Mouse (Mus musculus): ENCODE data around the gene Gm44973. TPM values are rescaled to one million over a fixed set of nuclear protein-coding genes. Genes with fewer than 3 reads are reported as not detected.
A peak's percentile ranks its signal among the peaks of the same experiment; 100 is the strongest.
"Not testable (repeated sequence)": the region's sequence is repeated elsewhere in the genome, so short reads cannot be mapped to it uniquely, and the experiment has no call there.

Gene Gm44973
- polyA plus RNA-seq, 1 experiment = not detected

- no peaks in the 10 kb centered on the region; the same call in 1 of the 2 replicates for H3K4me1 ChIP-seq (ENCODE audit: control insufficient read depth, insufficient read depth, insufficient read length)
- WGBS = 96% methylated on average over 2 of the region's 2 CpGs
Measured at GRCm38 (mm10) chr7:5016920-5017319, 1.6 kb downstream of the Gm44973 start.

GRCm38 (mm10) chr7:5017352-5017751 is 2.1 kb downstream of the Gm44973 start:
- WGBS = 89% methylated on average over 16 of the region's 16 CpGs
- DNase-seq (ENCODE audit: low read depth in 1 of 2, low spot score in 2 of 2) = no peak

More at GRCm38 (mm10) chr7:5016920-5017319, 1.6 kb downstream of the Gm44973 start:
- TF ChIP-seq POLR2A (IDR thresholded peaks at IDR 0.05; ENCODE audit: low read depth, low read length) = no peak
- TF ChIP-seq CTCF (IDR thresholded peaks at IDR 0.05; ENCODE audit: extremely low read depth, insufficient read depth, insufficient read length, insufficient replicate concordance) = no peak
- Histone ChIP-seq H3K36me3 (ENCODE audit: control insufficient read depth, insufficient read depth, low read length) (peaks cover 6% of the 10 kb centered on the region), H3K27me3 (ENCODE audit: control insufficient read depth, insufficient read depth, low read length) (no peaks in the 10 kb centered on the region; the same call in 1 of the 2 replicates), H3K27ac (ENCODE audit: insufficient read depth, low read length) (no peak overlapping the region), H3K4me3 (ENCODE audit: extremely low read depth, insufficient read depth, insufficient read length) (no peak overlapping the region)
- no peak for DNase-seq (ENCODE audit: low read depth in 1 of 2, low spot score in 2 of 2)

GRCm38 (mm10) chr7:5017931-5018330 is 2.6 kb downstream of the Gm44973 start:
- Histone ChIP-seq H3K27ac (ENCODE audit: insufficient read depth, low read length) (no peak overlapping the region), H3K27me3 (ENCODE audit: control insufficient read depth, insufficient read depth, low read length) (no peaks in the 10 kb centered on the region; the same call in 1 of the 2 replicates), H3K4me3 (ENCODE audit: extremely low read depth, insufficient read depth, insufficient read length) (no peak overlapping the region), H3K4me1 (ENCODE audit: control insufficient read depth, insufficient read depth, insufficient read length) (no peaks in the 10 kb centered on the region; the same call in 1 of the 2 replicates), H3K36me3 (ENCODE audit: control insufficient read depth, insufficient read depth, low read length) (peaks cover 2% of the 10 kb centered on the region; the same call in 1 of the 2 replicates)
- 97% methylated on average over 21 of the region's 21 CpGs for WGBS
- DNase-seq (ENCODE audit: low read depth in 1 of 2, low spot score in 2 of 2) = no peak
- TF ChIP-seq POLR2A (IDR thresholded peaks at IDR 0.05; ENCODE audit: low read depth, low read length) (no peak), CTCF (IDR thresholded peaks at IDR 0.05; ENCODE audit: extremely low read depth, insufficient read depth, insufficient read length, insufficient replicate concordance) (no peak)

More at GRCm38 (mm10) chr7:5017352-5017751, 2.1 kb downstream of the Gm44973 start:
- Histone ChIP-seq H3K27me3 (ENCODE audit: control insufficient read depth, insufficient read depth, low read length) (no peaks in the 10 kb centered on the region; the same call in 1 of the 2 replicates), H3K27ac (ENCODE audit: insufficient read depth, low read length) (no peak overlapping the region), H3K36me3 (ENCODE audit: control insufficient read depth, insufficient read depth, low read length) (peaks cover 6% of the 10 kb centered on the region), H3K4me1 (ENCODE audit: control insufficient read depth, insufficient read depth, insufficient read length) (no peaks in the 10 kb centered on the region; the same call in 1 of the 2 replicates), H3K4me3 (ENCODE audit: extremely low read depth, insufficient read depth, insufficient read length) (no peak overlapping the region)
- TF ChIP-seq CTCF (IDR thresholded peaks at IDR 0.05; ENCODE audit: extremely low read depth, insufficient read depth, insufficient read length, insufficient replicate concordance) (no peak), POLR2A (IDR thresholded peaks at IDR 0.05; ENCODE audit: low read depth, low read length) (no peak)

GRCm38 (mm10) chr7:5019576-5019975 is 4.3 kb downstream of the Gm44973 start:
- not testable (repeated sequence) for H3K36me3 ChIP-seq (ENCODE audit: control insufficient read depth, insufficient read depth, low read length); H3K4me3 ChIP-seq (ENCODE audit: extremely low read depth, insufficient read depth, insufficient read length); H3K27me3 ChIP-seq (ENCODE audit: control insufficient read depth, insufficient read depth, low read length); DNase-seq (ENCODE audit: low read depth in 1 of 2, low spot score in 2 of 2); H3K4me1 ChIP-seq (ENCODE audit: control insufficient read depth, insufficient read depth, insufficient read length)
- WGBS = 27% methylated on average over 8 of the region's 8 CpGs
- H3K27ac ChIP-seq (ENCODE audit: insufficient read depth, low read length) = peak overlapping the region; percentile 81

- H3K4me3 ChIP-seq (ENCODE audit: extremely low read depth, insufficient read depth, insufficient read length) = peak within 1 kb of the TSS; percentile 67
- TF ChIP-seq CTCF (IDR thresholded peaks at IDR 0.05; ENCODE audit: extremely low read depth, insufficient read depth, insufficient read length, insufficient replicate concordance) (no peak), POLR2A (IDR thresholded peaks at IDR 0.05; ENCODE audit: low read depth, low read length) (peak; percentile 36; the same call in 1 of the 2 replicates)
- DNase-seq (ENCODE audit: low read depth in 1 of 2, low spot score in 2 of 2) = peak; percentile 96 to 99
- WGBS = under 1% methylated on average over 47 of the region's 49 CpGs
- H3K4me1 ChIP-seq (ENCODE audit: control insufficient read depth, insufficient read depth, insufficient read length) = no peaks in the 10 kb centered on the region; the same call in 1 of the 2 replicates
- peak within 1 kb of the TSS; percentile 81 for H3K27ac ChIP-seq (ENCODE audit: insufficient read depth, low read length)
- no peaks in the 10 kb centered on the region for H3K27me3 ChIP-seq (ENCODE audit: control insufficient read depth, insufficient read depth, low read length)
- H3K36me3 ChIP-seq (ENCODE audit: control insufficient read depth, insufficient read depth, low read length) = peaks cover 2% of the 10 kb centered on the region
Measured at GRCm38 (mm10) chr7:5020000-5020681, 4.8 kb downstream of the Gm44973 start, which contains the start of the genes Zfp865 and Ccdc106. Gene Zfp865 (plus strand): TSS chr7:5020376. Gene Ccdc106 (plus strand): TSS chr7:5020553.

- H3K27me3 ChIP-seq (ENCODE audit: control insufficient read depth, insufficient read depth, low read length) = no peaks in the 10 kb centered on the region
- H3K4me1 ChIP-seq (ENCODE audit: control insufficient read depth, insufficient read depth, insufficient read length) = no peaks in the 10 kb centered on the region; the same call in 1 of the 2 replicates
- H3K36me3 ChIP-seq (ENCODE audit: control insufficient read depth, insufficient read depth, low read length) = peaks cover 2% of the 10 kb centered on the region
- 0% methylated on average over 15 of the region's 15 CpGs for WGBS
- no peak for DNase-seq (ENCODE audit: low read depth in 1 of 2, low spot score in 2 of 2)
- TF ChIP-seq POLR2A (IDR thresholded peaks at IDR 0.05; ENCODE audit: low read depth, low read length) (no peak), CTCF (IDR thresholded peaks at IDR 0.05; ENCODE audit: extremely low read depth, insufficient read depth, insufficient read length, insufficient replicate concordance) (no peak)
- H3K4me3 ChIP-seq (ENCODE audit: extremely low read depth, insufficient read depth, insufficient read length) = peak overlapping the region; percentile 67
- peak overlapping the region; percentile 73 for H3K27ac ChIP-seq (ENCODE audit: insufficient read depth, low read length)
Measured at GRCm38 (mm10) chr7:5020685-5021084, 5.4 kb downstream of the Gm44973 start.

- Histone ChIP-seq H3K4me3 (ENCODE audit: extremely low read depth, insufficient read depth, insufficient read length) (peak overlapping the region; percentile 67), H3K27ac (ENCODE audit: insufficient read depth, low read length) (no peak overlapping the region; the same call in 1 of the 2 replicates), H3K4me1 (ENCODE audit: control insufficient read depth, insufficient read depth, insufficient read length) (no peaks in the 10 kb centered on the region; the same call in 1 of the 2 replicates), H3K27me3 (ENCODE audit: control insufficient read depth, insufficient read depth, low read length) (no peaks in the 10 kb centered on the region), H3K36me3 (ENCODE audit: control insufficient read depth, insufficient read depth, low read length) (peaks cover 2% of the 10 kb centered on the region)
- WGBS = 55% methylated on average over 5 of the region's 5 CpGs
- TF ChIP-seq CTCF (IDR thresholded peaks at IDR 0.05; ENCODE audit: extremely low read depth, insufficient read depth, insufficient read length, insufficient replicate concordance) (no peak), POLR2A (IDR thresholded peaks at IDR 0.05; ENCODE audit: low read depth, low read length) (no peak)
- DNase-seq (ENCODE audit: low read depth in 1 of 2, low spot score in 2 of 2) = no peak
Measured at GRCm38 (mm10) chr7:5021197-5021596, 5.9 kb downstream of the Gm44973 start.

All from spleen, adult 2 months (tissue).